Mouse (Mus musculus): ENCODE measurements around the gene Otop3. TPM values are rescaled to one million over a fixed set of nuclear protein-coding genes. Genes with fewer than 3 reads are reported as not detected.
A peak's percentile ranks its signal among the peaks of the same experiment; 100 is the strongest.

The Otop3 gene
- polyA plus RNA-seq, 1 experiment from 2014 or later: 0.37 TPM

GRCm38 (mm10) chr11:115308781-115309180 lies 25.8 kb upstream of the Otop3 start:
- Histone ChIP-seq H3K4me3 (replicated peaks; ENCODE audit: low read length) (no peak overlapping the region), H3K9ac (replicated peaks; ENCODE audit: low read depth, low read length) (no peak overlapping the region), H3K9me3 (ENCODE audit: control insufficient read depth, low read length) (no peaks in the 10 kb centered on the region), H3K4me2 (ENCODE audit: low read length) (no peak overlapping the region), H3K27me3 (replicated peaks; ENCODE audit: control insufficient read depth, insufficient read depth, low read length) (0 out of 2 replicates have a peak, but pooled peaks cover 5% of the 10 kb centered on the region), H3K36me3 (ENCODE audit: control insufficient read depth, insufficient read depth) (no peaks in the 10 kb centered on the region), H3K27ac (ENCODE audit: low read length) (no peak overlapping the region), H3K4me1 (replicated peaks; ENCODE audit: control insufficient read depth, insufficient read depth, low read length) (no peaks in the 10 kb centered on the region)
- WGBS: 55% methylated on average over 1 of the region's 1 CpGs
- no peak for ATAC-seq

GRCm38 (mm10) chr11:115314249-115314648 lies 20.3 kb upstream of the Otop3 start:
- no peak for ATAC-seq
- Histone ChIP-seq H3K4me2 (ENCODE audit: low read length) (no peak overlapping the region), H3K36me3 (ENCODE audit: control insufficient read depth, insufficient read depth) (no peaks in the 10 kb centered on the region), H3K27ac (ENCODE audit: low read length) (no peak overlapping the region), H3K9ac (replicated peaks; ENCODE audit: low read depth, low read length) (no peak overlapping the region), H3K4me1 (replicated peaks; ENCODE audit: control insufficient read depth, insufficient read depth, low read length) (peaks cover 5% of the 10 kb centered on the region; the same call in 1 of the 2 replicates), H3K9me3 (ENCODE audit: control insufficient read depth, low read length) (no peaks in the 10 kb centered on the region), H3K4me3 (replicated peaks; ENCODE audit: low read length) (no peak overlapping the region), H3K27me3 (replicated peaks; ENCODE audit: control insufficient read depth, insufficient read depth, low read length) (peaks cover 53% of the 10 kb centered on the region)
- WGBS: 35% methylated on average over 2 of the region's 2 CpGs

GRCm38 (mm10) chr11:115317204-115317603 lies 17.3 kb upstream of the Otop3 start:
- WGBS: 47% methylated on average over 7 of the region's 7 CpGs
- H3K27ac ChIP-seq (ENCODE audit: low read length): no peak overlapping the region
- H3K4me3 ChIP-seq (replicated peaks; ENCODE audit: low read length): no peak overlapping the region
- H3K9me3 ChIP-seq (ENCODE audit: control insufficient read depth, low read length): no peaks in the 10 kb centered on the region
- H3K4me2 ChIP-seq (ENCODE audit: low read length): no peak overlapping the region
- H3K27me3 ChIP-seq (replicated peaks; ENCODE audit: control insufficient read depth, insufficient read depth, low read length): peaks cover 79% of the 10 kb centered on the region
- H3K9ac ChIP-seq (replicated peaks; ENCODE audit: low read depth, low read length): no peak overlapping the region
- ATAC-seq: no peak
- H3K36me3 ChIP-seq (ENCODE audit: control insufficient read depth, insufficient read depth): no peaks in the 10 kb centered on the region
- H3K4me1 ChIP-seq (replicated peaks; ENCODE audit: control insufficient read depth, insufficient read depth, low read length): peaks cover 15% of the 10 kb centered on the region

- Histone ChIP-seq H3K27ac (ENCODE audit: low read length) (no peak overlapping the region), H3K4me2 (ENCODE audit: low read length) (peak overlapping the region; percentile 15; the same call in 1 of the 2 replicates), H3K4me1 (replicated peaks; ENCODE audit: control insufficient read depth, insufficient read depth, low read length) (peaks cover 22% of the 10 kb centered on the region), H3K36me3 (ENCODE audit: control insufficient read depth, insufficient read depth) (no peaks in the 10 kb centered on the region), H3K27me3 (replicated peaks; ENCODE audit: control insufficient read depth, insufficient read depth, low read length) (peaks cover 87% of the 10 kb centered on the region), H3K9me3 (ENCODE audit: control insufficient read depth, low read length) (no peaks in the 10 kb centered on the region), H3K4me3 (replicated peaks; ENCODE audit: low read length) (peak overlapping the region; percentile 8; the same call in 1 of the 2 replicates), H3K9ac (replicated peaks; ENCODE audit: low read depth, low read length) (no peak overlapping the region)
- WGBS: 4% methylated on average over 63 of the region's 63 CpGs
- no peak for ATAC-seq
Observed at GRCm38 (mm10) chr11:115318245-115319027, 16.1 kb upstream of the Otop3 start.

- WGBS: 1% methylated on average over 16 of the region's 18 CpGs
- peak; percentile 31; the same call in 1 of the 2 replicates for ATAC-seq
Observed at GRCm38 (mm10) chr11:115319704-115320383, 14.7 kb upstream of the Otop3 start.

GRCm38 (mm10) chr11:115321906-115322693 lies 12.4 kb upstream of the Otop3 start, which contains the start of gene Ush1g:
TSS of gene Ush1g (minus strand) at chr11:115322041.
- Histone ChIP-seq H3K27ac (ENCODE audit: low read length) (no peak within 1 kb of the TSS), H3K4me1 (replicated peaks; ENCODE audit: control insufficient read depth, insufficient read depth, low read length) (peaks cover 24% of the 10 kb centered on the region), H3K27me3 (replicated peaks; ENCODE audit: control insufficient read depth, insufficient read depth, low read length) (peaks cover 70% of the 10 kb centered on the region), H3K9ac (replicated peaks; ENCODE audit: low read depth, low read length) (no peak within 1 kb of the TSS), H3K9me3 (ENCODE audit: control insufficient read depth, low read length) (no peaks in the 10 kb centered on the region), H3K4me3 (replicated peaks; ENCODE audit: low read length) (peak within 1 kb of the TSS; percentile 0; the same call in 1 of the 2 replicates), H3K4me2 (ENCODE audit: low read length) (0 out of 2 replicates have a peak within 1 kb of the TSS, but pooled peaks have one; percentile 8), H3K36me3 (ENCODE audit: control insufficient read depth, insufficient read depth) (no peaks in the 10 kb centered on the region)
- 6% methylated on average over 31 of the region's 35 CpGs for WGBS
- ATAC-seq: peak; percentile 47

More at GRCm38 (mm10) chr11:115319704-115320383, 14.7 kb upstream of the Otop3 start:
- peaks cover 24% of the 10 kb centered on the region for H3K4me1 ChIP-seq (replicated peaks; ENCODE audit: control insufficient read depth, insufficient read depth, low read length)
- no peaks in the 10 kb centered on the region for H3K36me3 ChIP-seq (ENCODE audit: control insufficient read depth, insufficient read depth)
- H3K9ac ChIP-seq (replicated peaks; ENCODE audit: low read depth, low read length): no peak overlapping the region
- H3K4me3 ChIP-seq (replicated peaks; ENCODE audit: low read length): no peak overlapping the region
- H3K27ac ChIP-seq (ENCODE audit: low read length): no peak overlapping the region
- peaks cover 89% of the 10 kb centered on the region for H3K27me3 ChIP-seq (replicated peaks; ENCODE audit: control insufficient read depth, insufficient read depth, low read length)
- no peak overlapping the region for H3K4me2 ChIP-seq (ENCODE audit: low read length)
- no peaks in the 10 kb centered on the region for H3K9me3 ChIP-seq (ENCODE audit: control insufficient read depth, low read length)

- Histone ChIP-seq H3K9ac (replicated peaks; ENCODE audit: low read depth, low read length) (no peak overlapping the region), H3K4me2 (ENCODE audit: low read length) (no peak overlapping the region), H3K36me3 (ENCODE audit: control insufficient read depth, insufficient read depth) (no peaks in the 10 kb centered on the region), H3K4me1 (replicated peaks; ENCODE audit: control insufficient read depth, insufficient read depth, low read length) (peaks cover 24% of the 10 kb centered on the region), H3K27me3 (replicated peaks; ENCODE audit: control insufficient read depth, insufficient read depth, low read length) (peaks cover 58% of the 10 kb centered on the region), H3K9me3 (ENCODE audit: control insufficient read depth, low read length) (no peaks in the 10 kb centered on the region), H3K4me3 (replicated peaks; ENCODE audit: low read length) (no peak overlapping the region), H3K27ac (ENCODE audit: low read length) (no peak overlapping the region)
- 17% methylated on average over 32 of the region's 32 CpGs for WGBS
- ATAC-seq: no peak
Observed at GRCm38 (mm10) chr11:115323354-115323753, 11.2 kb upstream of the Otop3 start.

GRCm38 (mm10) chr11:115326730-115327129 lies 7.8 kb upstream of the Otop3 start:
- Histone ChIP-seq H3K9me3 (ENCODE audit: control insufficient read depth, low read length) (no peaks in the 10 kb centered on the region), H3K27me3 (replicated peaks; ENCODE audit: control insufficient read depth, insufficient read depth, low read length) (peaks cover 27% of the 10 kb centered on the region), H3K27ac (ENCODE audit: low read length) (no peak overlapping the region), H3K9ac (replicated peaks; ENCODE audit: low read depth, low read length) (no peak overlapping the region), H3K4me1 (replicated peaks; ENCODE audit: control insufficient read depth, insufficient read depth, low read length) (peaks cover 13% of the 10 kb centered on the region), H3K4me3 (replicated peaks; ENCODE audit: low read length) (no peak overlapping the region), H3K36me3 (ENCODE audit: control insufficient read depth, insufficient read depth) (no peaks in the 10 kb centered on the region), H3K4me2 (ENCODE audit: low read length) (no peak overlapping the region)
- no peak for ATAC-seq
- WGBS: 70% methylated on average over 7 of the region's 7 CpGs

- ATAC-seq: no peak
- no peaks in the 10 kb centered on the region for H3K9me3 ChIP-seq (ENCODE audit: control insufficient read depth, low read length)
- H3K36me3 ChIP-seq (ENCODE audit: control insufficient read depth, insufficient read depth): no peaks in the 10 kb centered on the region
- WGBS: 68% methylated on average over 15 of the region's 15 CpGs
- no peak overlapping the region for H3K9ac ChIP-seq (replicated peaks; ENCODE audit: low read depth, low read length)
- H3K4me3 ChIP-seq (replicated peaks; ENCODE audit: low read length): no peak overlapping the region
- peaks cover 4% of the 10 kb centered on the region; the same call in 1 of the 2 replicates for H3K27me3 ChIP-seq (replicated peaks; ENCODE audit: control insufficient read depth, insufficient read depth, low read length)
- no peak overlapping the region for H3K27ac ChIP-seq (ENCODE audit: low read length)
- peaks cover 1% of the 10 kb centered on the region for H3K4me1 ChIP-seq (replicated peaks; ENCODE audit: control insufficient read depth, insufficient read depth, low read length)
- H3K4me2 ChIP-seq (ENCODE audit: low read length): no peak overlapping the region
Observed at GRCm38 (mm10) chr11:115329339-115329738, 5.2 kb upstream of the Otop3 start.
